Mouse (Mus musculus) layer of hippocampus, adult 9-10 months (tissue): ENCODE measurements at regions not wholly inside any gene's neighbourhood (a gene's known extent, or its start where the extent isn't known, plus 50 kb on each side); places are given as distances from the start of the nearest gene placed in this dataset.

ENCODE experiments used
- DNase-seq: peaks from one replicate; pipeline ENCODE4 v3.0.0; 2022; ENCODE audit warnings: low spot score

- no peak for DNase-seq
These were observed 59.9 kb upstream of the Gas1 start for GRCm38 (mm10) chr13:60237091-60237490.

- no peak for DNase-seq
These were observed 65.4 kb upstream of the Gas1 start for GRCm38 (mm10) chr13:60242447-60243109.

GRCm38 (mm10) chr13:60243110-60243481 is 65.9 kb upstream of the Gas1 start:
- no peak for DNase-seq

- DNase-seq: no peak
These were observed 78.0 kb upstream of the Gas1 start for GRCm38 (mm10) chr13:60255162-60255561.

GRCm38 (mm10) chr13:60255715-60256114 is 78.5 kb upstream of the Gas1 start:
- DNase-seq: no peak

GRCm38 (mm10) chr13:60256997-60257396 is 79.8 kb upstream of the Gas1 start:
- DNase-seq: no peak

GRCm38 (mm10) chr13:60257878-60258277 is 80.7 kb upstream of the Gas1 start:
- DNase-seq: no peak

- no peak for DNase-seq
These were observed 85.4 kb upstream of the Gas1 start for GRCm38 (mm10) chr13:60262449-60263028.

GRCm38 (mm10) chr13:60264504-60264903 is 87.3 kb upstream of the Gas1 start:
- no peak for DNase-seq

- peak; percentile 10 for DNase-seq
These were observed 90.4 kb upstream of the Gas1 start for GRCm38 (mm10) chr13:60267557-60267956.

- no peak for DNase-seq
These were observed 91.1 kb upstream of the Gas1 start for GRCm38 (mm10) chr13:60268256-60268655.

GRCm38 (mm10) chr13:60269406-60269841 is 92.3 kb upstream of the Gas1 start:
- no peak for DNase-seq

GRCm38 (mm10) chr13:60270526-60270925 is 93.4 kb upstream of the Gas1 start:
- no peak for DNase-seq

GRCm38 (mm10) chr13:60273331-60273730 is 96.2 kb upstream of the Gas1 start:
- no peak for DNase-seq

- no peak for DNase-seq
These were observed 105.5 kb upstream of the Gas1 start for GRCm38 (mm10) chr13:60282543-60283251.

- DNase-seq: no peak
These were observed 109.5 kb upstream of the Gas1 start for GRCm38 (mm10) chr13:60286525-60287224.

- DNase-seq: no peak
These were observed 112.5 kb upstream of the Gas1 start for GRCm38 (mm10) chr13:60289650-60290049.

GRCm38 (mm10) chr13:60290820-60291219 is 113.7 kb upstream of the Gas1 start:
- no peak for DNase-seq

- no peak for DNase-seq
These were observed 114.2 kb upstream of the Gas1 start for GRCm38 (mm10) chr13:60291344-60291743.

- DNase-seq: no peak
These were observed 119.2 kb upstream of the Gas1 start for GRCm38 (mm10) chr13:60296201-60296895.

GRCm38 (mm10) chr13:60296896-60297275 is 119.7 kb upstream of the Gas1 start:
- no peak for DNase-seq

- DNase-seq: no peak
These were observed 121.4 kb upstream of the Gas1 start for GRCm38 (mm10) chr13:60298575-60298974.
